Mouse (Mus musculus) midbrain, embryonic 10.5 days (tissue): ENCODE measurements around the gene Smyd3. TPM values are rescaled to one million over a fixed set of nuclear protein-coding genes. Genes with fewer than 3 reads are reported as not detected.

ENCODE experiments used
- DNase-seq: peaks from one replicate; pipeline ENCODE4 v3.0.0-alpha.2; 2017; ENCODE audit warnings: low spot score
- H3K27ac ChIP-seq: fragments of 300-500 bp; sonication (generic); replicated peaks from 2 replicates; pipeline ENCODE4 v1.5.1; 2016; ENCODE audit warnings: mild to moderate bottlenecking
- H3K27me3 ChIP-seq: fragments of 300-500 bp; sonication (generic); 2 replicates; pipeline ENCODE4 v1.6.1; 2016; ENCODE audit warnings: low read depth, mild to moderate bottlenecking; ENCODE audit not compliant: poor library complexity, severe bottlenecking
- H3K36me3 ChIP-seq: fragments of 300-500 bp; sonication (generic); 2 replicates; pipeline ENCODE4 v1.6.1; 2016; ENCODE audit warnings: mild to moderate bottlenecking, moderate library complexity
- H3K4me1 ChIP-seq: fragments of 300-500 bp; sonication (generic); 2 replicates; pipeline ENCODE4 v1.6.1; 2016
- H3K4me3 ChIP-seq: fragments of 300-500 bp; sonication (generic); 2 replicates; pipeline ENCODE4 v1.5.1; 2016; ENCODE audit warnings: mild to moderate bottlenecking, moderate library complexity
- H3K9me3 ChIP-seq: fragments of 300-500 bp; sonication (generic); replicated peaks from 2 replicates; pipeline ENCODE4 v1.6.1; 2016; ENCODE audit warnings: mild to moderate bottlenecking
- WGBS: fragments of 180-500 bp; shearing (Covaris S2); methylation state at CpG from one replicate; pipeline ENCODE4 v1.1.7; 2016; 5-methylcytosine and 5-hydroxymethylcytosine counted together
- polyA plus RNA-seq: library from polyadenylated mRNA; unstranded; fragments of >200 nt; fragmentation: Nextera tagmentation; extraction: Ambion mirVana; gene quantifications from 2 replicates; pipeline ENCODE4 v1.2.1, GENCODE M21; 2016

Smyd3 gene
- polyA plus RNA-seq, 1 experiment from 2014 or later: 15.3 TPM

GRCm38 (mm10) chr1:179281401-179282121 is 236.3 kb downstream of the Smyd3 start:
- DNase-seq: no peak
- H3K36me3 ChIP-seq: no peaks in the 10 kb centered on the region
- no peaks in the 10 kb centered on the region for H3K9me3 ChIP-seq
- 91% methylated on average over 13 of the region's 13 CpGs for WGBS
- no peak overlapping the region for H3K27ac ChIP-seq
- no peaks in the 10 kb centered on the region for H3K4me1 ChIP-seq
- no peaks in the 10 kb centered on the region for H3K27me3 ChIP-seq
- no peak overlapping the region for H3K4me3 ChIP-seq

GRCm38 (mm10) chr1:179279116-179279515 is 238.7 kb downstream of the Smyd3 start:
- 97% methylated on average over 4 of the region's 4 CpGs for WGBS

GRCm38 (mm10) chr1:179277346-179277745 is 240.5 kb downstream of the Smyd3 start:
- Histone ChIP-seq H3K27ac (no peak overlapping the region), H3K4me1 (no peaks in the 10 kb centered on the region)

More at GRCm38 (mm10) chr1:179279116-179279515, 238.7 kb downstream of the Smyd3 start:
- no peaks in the 10 kb centered on the region for H3K36me3 ChIP-seq
- H3K27ac ChIP-seq: no peak overlapping the region
- no peaks in the 10 kb centered on the region for H3K27me3 ChIP-seq
- no peak overlapping the region for H3K4me3 ChIP-seq
- no peaks in the 10 kb centered on the region for H3K4me1 ChIP-seq
- H3K9me3 ChIP-seq: no peaks in the 10 kb centered on the region
- DNase-seq: no peak

GRCm38 (mm10) chr1:179276866-179277265 is 241.0 kb downstream of the Smyd3 start:
- Histone ChIP-seq H3K27me3 (no peaks in the 10 kb centered on the region), H3K36me3 (no peaks in the 10 kb centered on the region), H3K27ac (no peak overlapping the region), H3K4me3 (no peak overlapping the region), H3K9me3 (no peaks in the 10 kb centered on the region), H3K4me1 (no peaks in the 10 kb centered on the region)
- DNase-seq: no peak
- WGBS: 96% methylated on average over 1 of the region's 1 CpGs

More at GRCm38 (mm10) chr1:179277346-179277745, 240.5 kb downstream of the Smyd3 start:
- Histone ChIP-seq H3K4me3 (no peak overlapping the region), H3K9me3 (no peaks in the 10 kb centered on the region), H3K27me3 (no peaks in the 10 kb centered on the region), H3K36me3 (no peaks in the 10 kb centered on the region)
- no peak for DNase-seq
- WGBS: 92% methylated on average over 9 of the region's 9 CpGs

GRCm38 (mm10) chr1:179272926-179273325 is 244.9 kb downstream of the Smyd3 start:
- H3K9me3 ChIP-seq: peaks cover 13% of the 10 kb centered on the region
- no peaks in the 10 kb centered on the region for H3K4me1 ChIP-seq
- H3K27me3 ChIP-seq: no peaks in the 10 kb centered on the region
- WGBS: 90% methylated on average over 4 of the region's 4 CpGs
- DNase-seq: no peak
- no peak overlapping the region for H3K27ac ChIP-seq
- no peaks in the 10 kb centered on the region for H3K36me3 ChIP-seq
- H3K4me3 ChIP-seq: no peak overlapping the region

GRCm38 (mm10) chr1:179272351-179272750 is 245.5 kb downstream of the Smyd3 start:
- Histone ChIP-seq H3K4me1 (no peaks in the 10 kb centered on the region), H3K36me3 (no peaks in the 10 kb centered on the region), H3K4me3 (no peak overlapping the region), H3K9me3 (peaks cover 19% of the 10 kb centered on the region), H3K27ac (no peak overlapping the region), H3K27me3 (no peaks in the 10 kb centered on the region)
- DNase-seq: no peak

GRCm38 (mm10) chr1:179266936-179267335 is 250.9 kb downstream of the Smyd3 start:
- no peak overlapping the region for H3K27ac ChIP-seq
- no peaks in the 10 kb centered on the region for H3K27me3 ChIP-seq
- H3K36me3 ChIP-seq: no peaks in the 10 kb centered on the region
- no peak overlapping the region for H3K4me3 ChIP-seq
- WGBS: 79% methylated on average over 3 of the region's 3 CpGs
- H3K9me3 ChIP-seq: peaks cover 20% of the 10 kb centered on the region
- DNase-seq: no peak
- peaks cover 1% of the 10 kb centered on the region for H3K4me1 ChIP-seq

GRCm38 (mm10) chr1:179261496-179261966 is 256.3 kb downstream of the Smyd3 start:
- Histone ChIP-seq H3K4me3 (no peak overlapping the region), H3K27ac (peak overlapping the region; percentile 53), H3K4me1 (peaks cover 8% of the 10 kb centered on the region), H3K36me3 (no peaks in the 10 kb centered on the region), H3K9me3 (no peaks in the 10 kb centered on the region), H3K27me3 (no peaks in the 10 kb centered on the region)
- WGBS: 68% methylated on average over 11 of the region's 11 CpGs
- DNase-seq: no peak

GRCm38 (mm10) chr1:179255826-179256512 is 261.9 kb downstream of the Smyd3 start:
- no peak for DNase-seq
- 87% methylated on average over 11 of the region's 11 CpGs for WGBS
- Histone ChIP-seq H3K9me3 (no peaks in the 10 kb centered on the region), H3K4me3 (no peak overlapping the region), H3K27ac (no peak overlapping the region), H3K36me3 (no peaks in the 10 kb centered on the region), H3K4me1 (peaks cover 18% of the 10 kb centered on the region), H3K27me3 (no peaks in the 10 kb centered on the region)

- Histone ChIP-seq H3K4me3 (no peak overlapping the region), H3K27ac (peak overlapping the region; percentile 59), H3K36me3 (no peaks in the 10 kb centered on the region), H3K27me3 (no peaks in the 10 kb centered on the region), H3K4me1 (peaks cover 32% of the 10 kb centered on the region), H3K9me3 (no peaks in the 10 kb centered on the region)
- peak; percentile 38 for DNase-seq
- WGBS: 28% methylated on average over 3 of the region's 3 CpGs
These were observed 263.3 kb downstream of the Smyd3 start for GRCm38 (mm10) chr1:179254531-179254930.

- DNase-seq: no peak
- Histone ChIP-seq H3K4me1 (peaks cover 45% of the 10 kb centered on the region), H3K9me3 (no peaks in the 10 kb centered on the region), H3K36me3 (no peaks in the 10 kb centered on the region), H3K4me3 (no peak overlapping the region), H3K27ac (no peak overlapping the region), H3K27me3 (no peaks in the 10 kb centered on the region)
- 87% methylated on average over 4 of the region's 4 CpGs for WGBS
These were observed 265.2 kb downstream of the Smyd3 start for GRCm38 (mm10) chr1:179252611-179253010.

- H3K27ac ChIP-seq: peak overlapping the region; percentile 72; the same call in 1 of the 2 replicates
- peak; percentile 28 for DNase-seq
- no peak overlapping the region for H3K4me3 ChIP-seq
- no peaks in the 10 kb centered on the region for H3K9me3 ChIP-seq
- H3K4me1 ChIP-seq: peaks cover 45% of the 10 kb centered on the region
- no peaks in the 10 kb centered on the region for H3K36me3 ChIP-seq
- no peaks in the 10 kb centered on the region for H3K27me3 ChIP-seq
- 85% methylated on average over 3 of the region's 3 CpGs for WGBS
These were observed 267.5 kb downstream of the Smyd3 start for GRCm38 (mm10) chr1:179250388-179250787.

- Histone ChIP-seq H3K4me3 (no peak overlapping the region), H3K36me3 (no peaks in the 10 kb centered on the region)
- 88% methylated on average over 8 of the region's 8 CpGs for WGBS
These were observed 274.3 kb downstream of the Smyd3 start for GRCm38 (mm10) chr1:179243554-179243953.

More at GRCm38 (mm10) chr1:179243554-179243953, 274.3 kb downstream of the Smyd3 start:
- no peaks in the 10 kb centered on the region for H3K9me3 ChIP-seq
- DNase-seq: no peak
- no peak overlapping the region for H3K27ac ChIP-seq
- no peaks in the 10 kb centered on the region for H3K27me3 ChIP-seq
- H3K4me1 ChIP-seq: peaks cover 4% of the 10 kb centered on the region
